Mouse (Mus musculus): ENCODE results near the gene Gm10272.
"Not testable (repeated sequence)": the region's sequence is repeated elsewhere in the genome, so short reads cannot be mapped to it uniquely, and the experiment has no call there.

The Gm10272 gene

DNA sequence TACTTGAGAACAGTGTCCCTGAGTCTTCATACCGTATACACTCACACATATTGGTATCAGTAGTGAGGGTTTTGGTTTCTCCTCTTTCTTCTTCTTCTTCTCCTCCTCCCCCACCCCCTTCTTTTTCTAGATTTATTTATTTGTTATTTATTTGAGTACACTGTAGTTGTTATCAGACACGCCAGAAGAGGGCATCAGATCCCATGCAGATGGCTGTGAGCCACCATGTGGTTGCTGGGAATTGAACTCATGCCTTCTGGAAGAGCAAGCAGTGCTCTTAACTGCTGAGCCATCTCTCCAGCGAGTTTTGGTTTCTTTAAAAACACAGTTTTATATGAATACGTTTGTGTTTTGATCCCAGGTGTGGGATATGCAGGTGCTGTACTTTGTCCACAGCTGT is 21.9 kb downstream of the Gm10272 start:
- DNase-seq (ENCODE audit: low read depth, low spot score), result no peak

DNA sequence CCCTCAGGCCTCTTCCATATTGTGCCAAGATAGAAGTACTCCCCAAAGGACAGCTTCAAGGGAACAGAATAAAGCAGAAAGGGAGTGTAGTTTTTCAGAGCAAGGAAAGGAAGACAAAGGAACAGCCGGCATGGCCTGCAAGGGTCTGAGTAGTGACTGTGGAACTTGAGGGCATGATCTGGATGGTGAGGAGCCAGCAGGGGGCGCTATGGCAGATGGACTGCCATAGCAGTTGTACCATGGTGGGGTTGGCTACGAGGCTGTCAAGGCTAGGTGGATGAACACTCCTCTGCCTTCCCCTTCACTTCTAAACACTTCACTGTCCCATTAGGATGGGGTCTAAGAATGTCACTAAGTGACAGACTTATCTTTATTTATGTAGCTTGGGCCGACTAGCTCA is 22.8 kb downstream of the Gm10272 start:
- DNase-seq (ENCODE audit: low read depth, low spot score), result no peak

DNA sequence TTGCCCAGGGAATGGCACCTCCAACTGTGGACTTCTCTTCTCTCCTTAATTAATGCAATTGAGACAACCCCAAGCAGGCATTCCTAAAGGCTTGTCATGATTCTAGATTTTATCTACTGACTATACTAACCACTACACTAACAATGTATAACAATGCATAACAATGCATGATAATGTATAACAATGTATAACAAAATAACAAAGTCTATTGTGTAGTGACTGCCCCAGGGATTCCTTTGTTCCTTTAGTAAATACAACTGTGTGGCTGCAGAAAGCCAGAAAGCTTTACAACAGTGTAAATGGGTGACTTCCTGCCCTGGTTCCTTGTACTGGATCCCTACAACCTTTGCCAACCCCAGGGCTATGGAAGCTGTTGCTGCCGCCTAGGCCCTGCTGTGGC is 29.5 kb downstream of the Gm10272 start:
- no peak for DNase-seq (ENCODE audit: low read depth, low spot score)

DNA sequence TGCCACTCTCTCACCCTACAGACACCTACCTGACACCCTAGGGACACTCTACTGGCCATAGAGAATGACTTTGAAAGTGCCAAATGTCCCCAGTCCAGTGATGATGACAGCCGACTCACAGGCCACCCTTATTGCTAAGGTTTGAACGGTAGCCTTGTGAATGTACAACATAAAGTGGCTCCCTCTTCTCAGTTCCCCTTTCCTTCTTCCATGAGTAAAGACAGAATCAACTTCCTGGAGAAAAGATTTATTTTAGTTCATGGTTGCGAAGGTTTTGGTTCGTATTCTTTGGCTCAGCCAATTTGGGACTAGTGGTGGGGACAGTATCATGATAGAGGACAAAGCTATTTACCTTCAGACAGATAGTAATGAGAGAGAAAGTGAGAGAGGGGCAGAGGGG is 32.5 kb downstream of the Gm10272 start:
- DNase-seq (ENCODE audit: low read depth, low spot score), result no peak

DNA sequence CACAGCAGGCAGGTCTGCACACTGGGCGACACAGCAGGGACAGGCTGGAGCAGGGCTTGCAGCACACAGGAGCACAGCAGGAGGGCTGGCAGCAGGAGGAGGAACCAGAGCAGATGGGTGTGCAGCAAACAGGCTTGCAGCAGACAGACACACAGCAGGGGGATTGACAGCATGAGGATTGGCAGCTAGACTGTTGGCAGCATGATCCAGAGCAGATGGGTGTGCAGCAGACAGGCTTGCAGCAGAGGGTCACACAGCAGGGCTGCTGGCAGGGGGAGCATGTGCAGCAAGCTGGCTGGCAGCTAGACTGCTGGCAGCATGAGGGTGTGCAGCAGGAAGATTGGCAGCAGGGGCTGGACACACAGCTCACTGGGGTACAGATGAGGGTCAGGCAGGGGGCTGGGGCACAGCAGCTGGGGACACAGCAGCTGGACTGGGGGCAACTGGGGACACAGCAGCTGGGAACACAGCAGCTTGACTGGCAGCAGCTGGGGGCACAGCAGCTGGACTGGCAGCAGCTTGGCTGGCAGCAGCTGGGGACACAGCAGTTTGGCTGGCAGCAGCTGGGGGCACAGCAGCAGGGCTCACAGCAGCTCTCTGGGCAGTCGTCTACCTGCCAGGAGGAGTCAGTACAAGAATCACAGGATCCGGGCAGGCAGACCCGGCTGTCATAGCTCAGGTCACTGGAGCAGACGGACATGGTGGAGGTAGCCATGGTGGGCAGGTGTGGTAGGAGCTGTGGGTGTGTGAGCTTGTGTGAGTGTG is 35.7 kb downstream of the Gm10272 start, which contains the start of gene Gm18596:
Gene Gm18596 (minus strand): TSS at position 715 of the 765 bp plus-strand sequence.
- not testable (repeated sequence) for DNase-seq (ENCODE audit: low read depth, low spot score)

DNA sequence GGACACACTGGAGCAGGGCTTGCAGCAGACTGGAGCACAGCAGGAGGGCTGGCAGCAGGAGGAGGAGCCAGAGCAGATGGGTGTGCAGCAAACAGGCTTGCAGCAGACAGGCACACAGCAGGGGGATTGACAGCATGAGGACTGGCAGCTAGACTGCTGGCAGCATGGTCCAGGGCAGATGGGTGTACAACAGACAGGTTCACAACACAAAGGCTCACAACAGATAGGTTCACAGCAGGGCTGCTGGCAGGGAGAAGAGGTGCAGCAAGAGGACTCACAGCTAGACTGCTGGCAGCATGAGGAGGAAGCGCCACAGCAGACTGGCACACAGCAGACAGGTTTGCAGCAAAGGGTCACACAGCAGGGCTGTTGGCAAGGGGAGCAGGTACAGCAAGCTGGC is 44.3 kb downstream of the Gm10272 start:
- not testable (repeated sequence) for DNase-seq (ENCODE audit: low read depth, low spot score)

DNA sequence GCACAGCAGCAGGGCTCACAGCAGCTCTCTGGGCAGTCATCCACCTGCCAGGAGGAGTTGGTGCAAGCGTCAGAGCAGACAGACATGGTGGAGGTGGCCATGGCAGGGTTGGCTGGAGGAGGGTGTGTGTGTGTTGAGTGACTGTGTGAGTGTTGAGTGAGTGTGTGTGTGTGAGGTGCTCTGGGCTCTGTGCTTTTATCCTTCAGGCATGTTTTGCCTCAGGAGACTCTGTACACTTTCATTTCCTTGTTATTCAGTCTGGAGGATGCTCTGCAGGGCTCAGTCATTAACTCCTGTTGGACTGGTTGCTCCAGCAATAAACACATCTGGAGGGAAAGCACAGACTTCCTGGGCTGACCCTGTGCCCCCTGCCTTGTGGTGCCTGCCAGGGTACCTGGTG is 44.8 kb downstream of the Gm10272 start, which contains the start of gene Gm9736:
Gene Gm9736 (minus strand): TSS at position 101 of the 400 bp plus-strand sequence.
- DNase-seq (ENCODE audit: low read depth, low spot score), result not testable (repeated sequence)

DNA sequence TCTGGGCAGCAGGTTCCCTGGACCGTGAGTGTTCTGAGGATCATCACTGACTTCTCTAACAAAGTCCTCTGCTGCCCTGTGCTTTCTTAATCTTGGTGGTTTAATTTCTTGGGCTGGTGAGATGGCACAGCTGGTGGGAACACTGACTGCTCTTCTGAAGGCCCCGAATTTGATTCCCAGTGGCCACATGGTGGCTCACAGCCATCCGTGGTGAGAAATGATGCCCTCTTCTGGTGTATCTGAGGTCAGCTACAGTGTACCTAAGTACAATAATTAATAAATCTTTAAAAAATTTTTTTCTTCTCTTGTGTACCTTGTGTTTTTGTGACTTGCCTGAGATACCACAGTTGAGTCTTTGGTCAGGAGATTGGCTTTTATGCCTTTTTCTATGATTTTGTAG is 45.9 kb downstream of the Gm10272 start:
- DNase-seq (ENCODE audit: low read depth, low spot score), result not testable (repeated sequence)

DNA sequence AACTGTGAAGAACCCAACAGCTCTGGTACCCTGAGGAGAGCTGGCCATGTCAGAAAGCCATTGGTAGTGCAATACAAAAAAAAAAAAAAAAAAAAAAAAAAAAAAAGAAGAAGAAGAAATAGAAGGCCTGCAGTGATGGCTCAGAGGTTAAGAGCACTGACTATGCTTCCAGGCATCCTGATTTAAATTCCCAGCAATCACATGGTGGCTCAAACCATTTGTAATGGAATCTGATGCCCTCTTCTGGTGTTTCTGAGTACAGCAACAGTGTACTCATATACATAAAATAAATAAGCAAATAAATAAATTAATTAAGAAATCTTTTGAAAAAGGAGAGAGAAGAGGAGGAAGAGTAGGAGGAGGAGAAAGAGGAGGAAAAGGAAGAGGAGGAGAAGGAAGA is 47.0 kb downstream of the Gm10272 start:
- no peak for DNase-seq (ENCODE audit: low read depth, low spot score)
